Mouse (Mus musculus): ENCODE measurements at regions not wholly inside any gene's neighbourhood (a gene's known extent, or its start where the extent isn't known, plus 50 kb on each side); places are given as distances from the start of the nearest gene placed in this dataset.

DNA sequence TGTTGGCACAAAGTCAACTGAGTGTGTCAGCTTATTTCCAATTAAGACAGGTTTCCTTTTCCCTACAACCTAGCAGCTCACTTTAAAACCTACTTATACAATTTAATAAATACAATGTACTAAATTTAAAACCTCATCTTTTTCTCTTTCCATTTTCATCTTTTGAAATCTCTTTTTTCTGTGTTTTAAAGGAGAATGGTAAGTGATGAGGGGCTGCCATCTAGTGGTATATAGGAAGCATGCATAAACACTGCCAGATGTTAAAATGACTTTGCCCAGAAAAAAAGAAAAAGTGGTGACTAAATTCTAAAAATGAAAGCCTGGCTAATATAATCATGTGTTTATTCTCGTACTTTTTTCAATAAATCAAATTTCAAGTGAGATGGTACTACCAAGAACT, 62.0 kb upstream of the Chordc1 start:
- TF ChIP-seq EP300 (IDR thresholded peaks at IDR 0.05; ENCODE audit: low read depth) (no peak), CTCF (IDR thresholded peaks at IDR 0.05; ENCODE audit: low read depth) (peak; percentile 37)

Data from heart, postnatal 0 days (tissue).